Mouse (Mus musculus): ENCODE measurements around the gene Tnk2. TPM values are rescaled to one million over a fixed set of nuclear protein-coding genes. Genes with fewer than 3 reads are reported as not detected.

Tnk2 gene
- polyA plus RNA-seq, 1 experiment from 2014 or later, result 11.3 TPM

DNA sequence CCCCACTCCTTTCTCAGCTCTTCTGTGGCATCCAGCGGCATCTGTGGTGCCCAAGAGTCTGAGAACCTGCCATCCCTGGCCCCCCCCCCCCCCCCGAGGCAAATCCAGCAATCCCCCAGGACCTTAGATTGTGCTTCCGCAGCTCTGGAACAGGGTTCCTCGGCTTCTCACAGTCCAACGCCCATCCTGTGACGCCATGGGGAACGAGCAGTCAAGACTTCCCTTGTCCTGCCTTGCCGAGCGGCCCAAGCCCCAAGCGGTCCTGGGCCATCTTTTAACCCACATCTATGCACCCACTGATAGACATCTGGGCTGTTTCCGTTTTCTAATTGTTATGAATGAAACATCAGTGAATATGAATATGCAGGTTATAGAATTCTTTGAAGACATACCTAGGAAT is 68.5 kb downstream of the Tnk2 start:
- H3K27me3 ChIP-seq (ENCODE audit: insufficient read depth, low read length), result no peaks in the 10 kb centered on the region
- no peaks in the 10 kb centered on the region for H3K9me3 ChIP-seq (ENCODE audit: low read length)
- H3K4me2 ChIP-seq (replicated peaks; ENCODE audit: low read depth, low read length), result no peak overlapping the region
- H3K9ac ChIP-seq (replicated peaks; ENCODE audit: low read length), result no peak overlapping the region
- no peak for ATAC-seq (ENCODE audit: low FRiP score, low TSS enrichment)
- 79% methylated on average over 11 of the region's 11 CpGs for WGBS
- H3K27ac ChIP-seq (ENCODE audit: low read length), result no peak overlapping the region
- H3K4me3 ChIP-seq (ENCODE audit: low read length), result no peak overlapping the region
- no peaks in the 10 kb centered on the region for H3K36me3 ChIP-seq (ENCODE audit: insufficient read depth, low read length)
- H3K4me1 ChIP-seq (ENCODE audit: insufficient read depth, low read length), result peaks cover 15% of the 10 kb centered on the region; the same call in 1 of the 2 replicates

DNA sequence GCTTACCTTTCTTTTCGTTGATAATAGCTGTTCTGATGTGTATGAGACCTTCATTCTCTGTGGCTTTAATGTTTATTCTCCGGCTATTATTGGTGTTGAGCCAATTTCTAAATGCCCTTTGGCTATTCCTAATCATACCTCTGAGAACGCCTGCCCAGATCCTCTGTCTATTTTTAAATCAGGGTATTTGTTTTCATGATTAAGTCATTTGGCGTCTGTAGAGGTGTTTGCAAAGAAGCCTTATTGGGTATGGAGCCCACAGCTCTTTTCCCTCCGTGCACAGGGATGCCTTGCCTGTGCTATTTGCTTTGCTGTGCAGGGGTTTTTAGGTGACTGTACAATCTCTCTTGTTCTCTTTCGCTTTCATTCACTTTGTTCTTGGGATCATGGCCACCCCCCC is 69.9 kb downstream of the Tnk2 start:
- Histone ChIP-seq H3K27me3 (ENCODE audit: insufficient read depth, low read length) (no peaks in the 10 kb centered on the region), H3K4me3 (ENCODE audit: low read length) (no peak overlapping the region), H3K9me3 (ENCODE audit: low read length) (no peaks in the 10 kb centered on the region), H3K4me2 (replicated peaks; ENCODE audit: low read depth, low read length) (no peak overlapping the region), H3K4me1 (ENCODE audit: insufficient read depth, low read length) (peaks cover 4% of the 10 kb centered on the region; the same call in 1 of the 2 replicates), H3K36me3 (ENCODE audit: insufficient read depth, low read length) (no peaks in the 10 kb centered on the region), H3K9ac (replicated peaks; ENCODE audit: low read length) (no peak overlapping the region), H3K27ac (ENCODE audit: low read length) (no peak overlapping the region)
- no peak for ATAC-seq (ENCODE audit: low FRiP score, low TSS enrichment)
- whole genome bisulfite sequencing, result 73% methylated on average over 6 of the region's 6 CpGs

DNA sequence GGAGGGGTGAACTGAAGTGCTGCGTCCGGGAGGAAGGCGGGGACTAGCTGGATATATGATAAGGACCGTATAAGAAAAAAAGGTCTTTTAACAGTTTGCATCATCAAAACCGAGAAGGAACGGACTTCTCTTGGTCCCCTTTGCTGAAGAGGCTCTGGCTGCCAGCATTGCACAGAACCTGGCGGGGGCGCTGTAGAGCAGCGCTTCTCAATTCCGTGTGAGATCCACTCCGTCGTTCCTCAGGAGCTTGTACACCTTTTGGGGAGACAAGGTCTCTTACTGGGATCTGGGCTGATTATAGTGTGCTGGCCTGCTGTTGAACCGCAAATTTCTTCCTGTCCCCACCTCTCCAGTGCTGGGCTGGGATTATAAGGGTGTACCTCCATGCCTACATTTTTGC is 71.7 kb downstream of the Tnk2 start:
- H3K9me3 ChIP-seq (ENCODE audit: low read length), result no peaks in the 10 kb centered on the region
- 22% methylated on average over 13 of the region's 13 CpGs for WGBS
- no peak overlapping the region for H3K4me3 ChIP-seq (ENCODE audit: low read length)
- H3K9ac ChIP-seq (replicated peaks; ENCODE audit: low read length), result no peak overlapping the region
- H3K36me3 ChIP-seq (ENCODE audit: insufficient read depth, low read length), result no peaks in the 10 kb centered on the region
- H3K27me3 ChIP-seq (ENCODE audit: insufficient read depth, low read length), result no peaks in the 10 kb centered on the region
- no peak overlapping the region for H3K27ac ChIP-seq (ENCODE audit: low read length)
- H3K4me2 ChIP-seq (replicated peaks; ENCODE audit: low read depth, low read length), result no peak overlapping the region
- ATAC-seq (ENCODE audit: low FRiP score, low TSS enrichment), result no peak
- peaks cover 4% of the 10 kb centered on the region; the same call in 1 of the 2 replicates for H3K4me1 ChIP-seq (ENCODE audit: insufficient read depth, low read length)

DNA sequence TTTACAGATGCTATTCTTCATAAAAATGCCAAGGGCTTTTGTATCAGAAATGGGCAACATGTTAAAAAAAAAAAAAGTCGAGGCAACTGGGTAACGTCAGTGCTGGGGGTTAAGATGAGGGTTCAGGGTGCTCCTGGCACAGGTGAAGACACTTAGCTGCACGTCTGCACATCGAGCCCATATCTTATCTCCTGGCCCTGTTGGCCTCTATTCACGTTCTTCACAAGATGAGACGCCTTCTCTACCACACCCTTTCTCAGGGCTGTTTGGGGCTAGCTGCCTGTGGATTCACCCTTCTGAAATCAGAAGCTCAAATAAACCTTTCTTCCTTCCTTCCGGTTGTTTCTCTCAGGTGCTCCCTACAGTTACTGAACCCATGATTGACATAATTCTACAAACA is 79.5 kb downstream of the Tnk2 start:
- Histone ChIP-seq H3K4me3 (ENCODE audit: low read length) (no peak overlapping the region), H3K4me1 (ENCODE audit: insufficient read depth, low read length) (no peaks in the 10 kb centered on the region), H3K27me3 (ENCODE audit: insufficient read depth, low read length) (no peaks in the 10 kb centered on the region), H3K9me3 (ENCODE audit: low read length) (no peaks in the 10 kb centered on the region), H3K36me3 (ENCODE audit: insufficient read depth, low read length) (no peaks in the 10 kb centered on the region), H3K27ac (ENCODE audit: low read length) (no peak overlapping the region), H3K9ac (replicated peaks; ENCODE audit: low read length) (no peak overlapping the region), H3K4me2 (replicated peaks; ENCODE audit: low read depth, low read length) (no peak overlapping the region)
- WGBS, result 92% methylated on average over 7 of the region's 7 CpGs
- no peak for ATAC-seq (ENCODE audit: low FRiP score, low TSS enrichment)

DNA sequence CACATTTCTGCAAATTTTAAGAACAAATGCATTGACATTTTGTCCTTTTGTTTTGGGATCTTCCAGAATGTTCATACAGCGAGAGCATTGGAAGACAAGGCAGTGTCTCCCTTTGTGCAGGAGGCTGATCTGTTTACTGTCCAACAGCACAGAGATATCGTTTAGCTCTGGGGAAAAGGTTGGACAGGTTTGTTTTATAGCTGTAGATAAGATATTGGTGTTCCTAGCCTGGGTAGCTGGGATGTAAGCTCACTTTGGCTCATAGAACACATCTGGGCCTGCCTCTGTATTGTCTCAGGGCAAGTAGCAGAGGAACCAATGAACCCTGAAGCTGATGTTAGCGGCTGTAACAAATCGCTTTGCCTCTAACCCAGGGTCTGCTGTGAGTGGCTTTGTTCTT is 80.1 kb downstream of the Tnk2 start:
- H3K27ac ChIP-seq (ENCODE audit: low read length), result no peak overlapping the region
- no peak for ATAC-seq (ENCODE audit: low FRiP score, low TSS enrichment)

DNA sequence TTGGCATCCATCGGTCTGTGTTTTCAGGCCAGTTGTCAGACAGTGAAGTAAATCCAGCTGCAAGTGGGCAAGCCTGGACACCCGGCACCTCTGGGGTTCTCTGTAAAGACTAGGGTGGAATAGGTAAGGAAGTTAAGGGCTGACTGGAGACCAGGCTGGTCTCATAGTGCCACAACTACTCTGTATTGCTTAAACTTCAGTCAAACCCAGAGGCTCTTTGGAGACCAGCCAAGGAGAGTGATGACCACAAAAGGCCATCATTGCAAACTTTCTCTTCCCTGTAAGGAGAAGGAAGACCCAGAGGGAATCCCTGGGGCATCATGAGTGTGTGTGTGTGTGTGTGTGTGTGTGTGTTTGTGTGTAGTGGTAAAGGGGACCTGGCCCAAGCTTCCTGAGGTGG is 80.6 kb downstream of the Tnk2 start:
- no peaks in the 10 kb centered on the region for H3K27me3 ChIP-seq (ENCODE audit: insufficient read depth, low read length)
- H3K27ac ChIP-seq (ENCODE audit: low read length), result no peak overlapping the region
- no peaks in the 10 kb centered on the region for H3K36me3 ChIP-seq (ENCODE audit: insufficient read depth, low read length)
- no peaks in the 10 kb centered on the region for H3K9me3 ChIP-seq (ENCODE audit: low read length)
- no peaks in the 10 kb centered on the region for H3K4me1 ChIP-seq (ENCODE audit: insufficient read depth, low read length)
- H3K4me2 ChIP-seq (replicated peaks; ENCODE audit: low read depth, low read length), result no peak overlapping the region
- WGBS, result 82% methylated on average over 2 of the region's 2 CpGs
- H3K4me3 ChIP-seq (ENCODE audit: low read length), result no peak overlapping the region
- ATAC-seq (ENCODE audit: low FRiP score, low TSS enrichment), result no peak
- no peak overlapping the region for H3K9ac ChIP-seq (replicated peaks; ENCODE audit: low read length)

More for the DNA sequence above, 80.1 kb downstream of the Tnk2 start:
- WGBS, result 58% methylated on average over 4 of the region's 4 CpGs
- H3K4me2 ChIP-seq (replicated peaks; ENCODE audit: low read depth, low read length), result no peak overlapping the region
- no peaks in the 10 kb centered on the region for H3K4me1 ChIP-seq (ENCODE audit: insufficient read depth, low read length)
- no peak overlapping the region for H3K4me3 ChIP-seq (ENCODE audit: low read length)
- no peaks in the 10 kb centered on the region for H3K27me3 ChIP-seq (ENCODE audit: insufficient read depth, low read length)
- H3K9me3 ChIP-seq (ENCODE audit: low read length), result no peaks in the 10 kb centered on the region
- H3K36me3 ChIP-seq (ENCODE audit: insufficient read depth, low read length), result no peaks in the 10 kb centered on the region
- no peak overlapping the region for H3K9ac ChIP-seq (replicated peaks; ENCODE audit: low read length)

DNA sequence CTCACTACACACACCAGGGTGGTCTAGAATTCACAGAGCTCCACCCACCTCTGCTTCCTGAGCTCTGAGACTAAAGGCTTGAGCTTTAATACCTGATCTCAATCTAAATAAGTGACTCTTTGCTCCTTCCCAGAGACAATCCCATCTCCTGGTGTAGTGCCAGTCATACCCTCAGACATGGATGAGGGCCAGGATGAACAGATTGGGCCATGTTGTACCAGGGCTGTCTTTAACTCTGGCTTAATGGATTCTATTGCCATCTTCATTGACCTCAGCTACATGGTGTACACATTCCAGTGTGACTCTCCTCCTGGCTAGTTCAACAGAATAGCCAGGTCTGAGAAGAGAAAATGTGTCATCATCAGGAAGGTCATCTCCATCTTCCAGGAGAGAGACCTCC is 82.8 kb downstream of the Tnk2 start:
- Histone ChIP-seq H3K27ac (ENCODE audit: low read length) (no peak overlapping the region), H3K27me3 (ENCODE audit: insufficient read depth, low read length) (no peaks in the 10 kb centered on the region), H3K36me3 (ENCODE audit: insufficient read depth, low read length) (no peaks in the 10 kb centered on the region), H3K4me1 (ENCODE audit: insufficient read depth, low read length) (no peaks in the 10 kb centered on the region), H3K4me2 (replicated peaks; ENCODE audit: low read depth, low read length) (no peak overlapping the region), H3K9ac (replicated peaks; ENCODE audit: low read length) (no peak overlapping the region), H3K4me3 (ENCODE audit: low read length) (no peak overlapping the region), H3K9me3 (ENCODE audit: low read length) (no peaks in the 10 kb centered on the region)
- ATAC-seq (ENCODE audit: low FRiP score, low TSS enrichment), result no peak

DNA sequence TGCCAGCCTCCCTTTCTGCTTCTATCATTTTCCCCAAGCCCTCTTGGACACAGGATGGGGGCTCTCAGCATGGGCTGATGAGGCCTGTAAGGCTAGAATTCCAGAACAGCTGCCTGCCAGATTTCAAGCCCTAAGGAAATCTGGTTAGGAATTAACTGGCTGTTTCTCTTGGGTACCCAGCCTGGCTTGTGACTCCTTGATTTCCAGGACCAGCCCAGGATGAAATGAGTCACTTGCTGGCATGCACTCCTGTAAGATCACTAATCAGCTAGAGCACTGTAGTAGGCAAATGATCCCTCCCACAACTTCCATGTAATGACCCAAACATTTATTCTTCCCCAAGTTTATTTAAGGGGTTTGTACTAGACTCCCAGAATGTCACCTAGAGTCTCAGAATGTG is 84.6 kb downstream of the Tnk2 start:
- Histone ChIP-seq H3K4me2 (replicated peaks; ENCODE audit: low read depth, low read length) (no peak overlapping the region), H3K36me3 (ENCODE audit: insufficient read depth, low read length) (no peaks in the 10 kb centered on the region), H3K27ac (ENCODE audit: low read length) (no peak overlapping the region), H3K4me3 (ENCODE audit: low read length) (no peak overlapping the region), H3K9ac (replicated peaks; ENCODE audit: low read length) (no peak overlapping the region), H3K27me3 (ENCODE audit: insufficient read depth, low read length) (no peaks in the 10 kb centered on the region), H3K9me3 (ENCODE audit: low read length) (no peaks in the 10 kb centered on the region), H3K4me1 (ENCODE audit: insufficient read depth, low read length) (no peaks in the 10 kb centered on the region)
- ATAC-seq (ENCODE audit: low FRiP score, low TSS enrichment), result peak; percentile 59; the same call in 1 of the 2 replicates

DNA sequence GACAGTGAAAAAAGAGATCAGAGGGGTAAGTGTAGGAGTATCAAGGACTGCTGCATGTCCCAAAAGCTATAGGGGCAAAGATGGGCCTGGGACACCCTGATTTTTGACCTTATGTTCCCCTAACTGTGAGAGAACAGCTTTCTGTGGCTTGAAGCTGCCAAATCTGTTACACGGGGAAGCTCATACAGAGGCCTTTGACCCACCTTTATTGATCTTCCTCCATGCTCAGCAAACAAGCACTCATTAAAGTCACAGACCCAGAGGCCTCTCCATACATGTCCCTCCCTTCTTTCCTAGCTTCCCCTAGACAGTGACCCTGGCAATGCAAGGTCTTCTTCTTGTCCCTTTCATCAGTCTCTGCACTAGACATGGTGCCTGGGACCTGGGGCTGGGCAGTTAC is 85.1 kb downstream of the Tnk2 start:
- WGBS, result 32% methylated on average over 1 of the region's 1 CpGs

More for the DNA sequence above, 85.1 kb downstream of the Tnk2 start:
- no peaks in the 10 kb centered on the region for H3K36me3 ChIP-seq (ENCODE audit: insufficient read depth, low read length)
- ATAC-seq (ENCODE audit: low FRiP score, low TSS enrichment), result no peak; the same call in 1 of the 2 replicates
- no peak overlapping the region for H3K4me2 ChIP-seq (replicated peaks; ENCODE audit: low read depth, low read length)
- no peaks in the 10 kb centered on the region for H3K9me3 ChIP-seq (ENCODE audit: low read length)
- H3K4me1 ChIP-seq (ENCODE audit: insufficient read depth, low read length), result no peaks in the 10 kb centered on the region
- no peak overlapping the region for H3K9ac ChIP-seq (replicated peaks; ENCODE audit: low read length)
- H3K4me3 ChIP-seq (ENCODE audit: low read length), result no peak overlapping the region
- H3K27me3 ChIP-seq (ENCODE audit: insufficient read depth, low read length), result no peaks in the 10 kb centered on the region
- H3K27ac ChIP-seq (ENCODE audit: low read length), result no peak overlapping the region

All from kidney, embryonic 16.5 days (tissue).